Mouse (Mus musculus) monocyte, adult 5-6 weeks (primary cell): Measurements from ENCODE around the gene Foxd1. TPM values are rescaled to one million over a fixed set of nuclear protein-coding genes. Genes with fewer than 3 reads are reported as not detected.

Experiments used
- ATAC-seq: fragments of 153-309, 156-312 bp; replicated peaks from 2 replicates; pipeline ENCODE4 v1.8.0; 2017; ENCODE audit warnings: mild to moderate bottlenecking; ENCODE audit not compliant: low TSS enrichment, insufficient number of reproducible peaks, severe bottlenecking, poor library complexity, low FRiP score
- total RNA-seq: library from RNA; stranded (forward); fragments of 200-1000, 200-491, 200-594 nt; gene quantifications from 3 replicates; pipeline ENCODE4 v1.2.3, GENCODE M21; 2017

Gene Foxd1
- total RNA-seq, 1 experiment from 2014 or later: not detected

DNA sequence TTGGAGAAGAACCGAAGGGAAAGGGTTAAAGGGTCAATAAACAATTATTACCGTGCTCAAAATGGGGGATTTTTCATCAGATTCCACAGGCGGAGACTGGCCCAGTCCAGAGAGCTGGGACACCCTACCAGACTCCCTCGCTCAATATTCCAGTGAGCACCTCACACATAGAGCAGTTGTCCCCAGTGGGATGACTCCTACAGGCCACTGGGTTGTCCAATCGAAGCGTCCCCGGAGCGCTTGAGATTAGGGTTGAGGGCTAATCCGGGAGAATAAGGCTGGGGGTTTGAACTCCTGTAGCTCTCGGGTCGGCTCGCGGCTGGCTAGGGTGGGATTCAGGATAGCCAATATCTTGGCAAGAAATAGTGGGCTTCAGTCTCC lies 343 bp upstream of the Foxd1 start:
- 0 out of 2 replicates have a peak, but pooled peaks have one; percentile 35 for ATAC-seq

DNA sequence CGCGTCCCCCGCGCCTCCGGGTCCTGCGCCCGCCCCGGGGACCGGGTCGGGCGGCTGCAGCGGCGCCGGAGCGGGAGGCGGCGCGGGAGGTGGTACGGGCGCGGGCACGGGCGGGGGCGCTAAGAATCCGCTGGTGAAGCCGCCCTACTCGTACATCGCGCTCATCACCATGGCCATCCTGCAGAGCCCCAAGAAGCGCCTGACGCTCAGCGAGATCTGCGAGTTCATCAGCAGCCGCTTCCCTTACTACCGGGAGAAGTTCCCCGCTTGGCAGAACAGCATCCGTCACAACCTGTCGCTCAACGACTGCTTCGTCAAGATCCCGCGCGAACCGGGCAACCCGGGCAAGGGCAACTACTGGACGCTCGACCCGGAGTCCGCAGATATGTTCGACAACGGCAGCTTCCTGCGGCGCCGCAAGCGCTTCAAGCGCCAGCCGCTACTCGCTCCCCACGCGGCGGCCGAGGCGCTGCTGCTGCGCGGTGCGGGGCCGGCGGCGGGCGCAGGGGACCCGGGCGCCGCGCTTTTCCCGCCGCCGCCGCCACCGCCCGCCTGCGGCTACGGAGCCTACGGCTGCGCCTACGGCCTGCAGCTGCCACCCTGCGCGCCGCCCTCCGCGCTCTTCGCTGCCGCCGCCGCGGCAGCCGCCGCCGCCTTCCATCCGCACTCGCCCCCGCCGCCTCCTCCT lies 973 bp downstream of the Foxd1 start:
- ATAC-seq: no peak

DNA sequence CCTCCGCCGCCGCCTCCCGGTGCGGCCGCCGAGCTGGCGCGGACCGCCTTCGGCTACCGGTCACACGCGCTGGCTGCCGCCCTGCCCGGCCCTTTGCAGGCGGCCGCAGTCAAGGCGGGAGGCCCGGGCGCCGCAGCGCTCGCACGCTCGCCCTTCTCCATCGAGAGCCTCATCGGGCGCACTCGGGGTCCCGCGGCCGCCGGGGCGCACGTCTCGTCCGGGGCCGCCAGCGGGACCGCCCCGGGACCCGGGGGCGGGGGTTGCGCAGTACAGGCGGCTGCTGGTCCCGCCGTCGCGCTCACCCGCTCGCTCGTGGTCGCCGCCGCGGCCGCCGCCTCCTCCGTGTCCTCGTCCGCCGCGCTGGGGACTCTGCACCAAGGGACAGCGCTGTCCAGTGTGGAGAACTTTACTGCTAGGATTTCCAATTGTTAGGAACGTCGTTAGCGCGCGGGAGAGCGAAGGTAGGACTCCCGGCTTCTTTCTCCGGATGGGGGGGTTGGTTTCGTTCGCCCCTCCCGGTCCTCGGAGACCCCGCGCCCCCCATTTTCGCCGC lies 1.6 kb downstream of the Foxd1 start:
- ATAC-seq: no peak

DNA sequence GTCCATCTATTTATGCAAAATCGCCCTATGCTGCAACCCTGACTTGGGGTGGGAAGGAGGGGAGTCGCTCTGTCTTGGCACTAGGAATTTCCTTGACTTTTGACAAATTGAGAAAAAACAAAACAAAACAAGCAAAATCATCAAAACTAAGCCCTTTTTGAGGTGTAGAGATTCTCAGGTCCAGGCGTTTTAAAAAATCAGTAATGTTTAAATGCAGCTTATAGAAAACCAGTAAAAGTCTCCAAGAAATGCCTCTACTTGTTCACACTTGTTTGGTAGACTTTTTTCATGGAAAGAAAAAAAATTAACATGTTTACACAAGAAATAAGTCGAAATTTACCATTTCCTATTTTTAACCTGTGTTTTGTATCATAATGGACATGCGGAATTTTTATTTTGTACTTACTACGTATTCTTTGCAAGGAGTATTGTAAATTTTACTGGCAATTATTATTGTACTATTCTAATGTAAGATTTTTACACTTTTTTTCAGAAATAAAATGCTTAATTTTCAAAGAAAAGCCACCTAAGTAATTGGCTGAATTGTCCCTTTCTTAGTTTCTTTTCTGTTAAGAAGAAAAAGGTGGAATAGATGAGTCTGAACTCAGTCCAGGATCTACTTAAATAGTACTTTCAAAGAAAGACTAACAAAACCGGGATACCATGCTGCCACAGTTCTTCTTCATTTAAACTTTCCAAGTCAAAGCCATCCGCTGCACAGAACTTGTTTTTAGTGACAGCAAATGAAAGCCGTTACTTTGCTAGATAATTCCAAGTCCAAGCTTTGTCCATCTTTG lies 2.3 kb downstream of the Foxd1 start:
- no peak for ATAC-seq

DNA sequence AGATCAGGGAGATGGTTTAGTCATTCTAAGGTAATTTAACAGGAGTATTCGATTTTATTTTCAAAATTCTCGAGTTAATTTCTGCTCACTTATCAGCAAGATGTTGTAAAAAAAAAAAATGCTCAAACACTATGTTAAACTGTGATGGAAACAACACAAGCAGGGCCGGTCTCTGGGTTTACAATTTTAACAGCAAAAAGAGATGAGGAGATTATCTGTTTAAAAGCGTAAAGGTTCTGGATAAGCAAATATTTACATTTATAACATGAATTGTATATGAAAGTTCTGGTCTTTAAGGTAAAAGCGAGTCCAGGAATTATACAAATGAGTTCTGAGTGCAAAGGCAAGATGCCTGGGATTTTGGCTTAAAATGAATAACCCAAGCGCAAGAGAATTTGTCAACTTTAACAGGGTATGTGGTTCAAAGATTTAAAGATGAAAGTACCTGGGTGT lies 3.0 kb downstream of the Foxd1 start:
- no peak for ATAC-seq

DNA sequence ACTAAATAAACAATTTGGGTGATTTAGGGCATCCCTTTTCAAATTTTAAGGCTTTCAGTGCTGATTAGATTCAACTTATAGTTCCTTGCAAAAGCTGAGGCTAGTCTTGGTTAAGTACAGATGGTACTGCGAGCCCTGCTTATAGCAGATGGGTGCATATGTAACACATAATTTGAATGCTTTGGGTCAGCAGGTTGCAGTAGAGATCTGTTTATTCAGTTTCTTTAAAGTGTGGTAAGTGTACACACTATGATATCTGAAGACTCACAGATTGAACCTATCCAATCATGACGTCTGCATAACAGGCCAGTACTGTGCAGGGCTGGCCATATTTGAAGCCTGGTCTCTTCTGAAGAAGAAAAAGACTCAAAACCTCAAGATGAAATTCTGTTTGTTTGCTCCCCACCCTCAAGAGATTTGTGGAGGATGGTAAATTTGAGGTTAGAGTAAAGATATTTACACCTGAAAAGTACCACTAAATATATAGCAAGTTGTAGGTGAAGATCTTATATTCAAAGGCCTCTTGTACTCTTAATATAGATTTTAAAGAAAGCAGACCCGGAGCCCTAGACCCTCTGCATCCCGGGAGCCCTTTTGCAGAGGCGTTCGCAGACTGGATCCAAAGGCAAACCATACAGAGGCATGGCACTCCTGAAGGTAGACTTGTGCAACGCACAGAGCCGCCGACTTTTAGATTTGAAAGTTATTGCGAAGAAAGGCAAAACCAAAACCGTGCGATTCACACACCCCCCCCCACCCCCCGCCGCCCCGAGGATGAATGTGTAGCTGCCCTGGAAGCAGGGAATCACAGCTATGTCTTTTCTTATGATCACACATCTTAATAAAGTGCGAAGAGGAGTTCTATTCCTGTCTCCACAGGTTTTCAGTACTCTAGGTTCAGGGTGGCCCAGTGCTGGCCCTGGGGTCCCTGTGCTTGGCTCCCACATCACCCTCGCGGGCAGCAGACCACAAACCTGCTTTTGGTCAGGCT lies 3.7 kb downstream of the Foxd1 start:
- no peak for ATAC-seq

DNA sequence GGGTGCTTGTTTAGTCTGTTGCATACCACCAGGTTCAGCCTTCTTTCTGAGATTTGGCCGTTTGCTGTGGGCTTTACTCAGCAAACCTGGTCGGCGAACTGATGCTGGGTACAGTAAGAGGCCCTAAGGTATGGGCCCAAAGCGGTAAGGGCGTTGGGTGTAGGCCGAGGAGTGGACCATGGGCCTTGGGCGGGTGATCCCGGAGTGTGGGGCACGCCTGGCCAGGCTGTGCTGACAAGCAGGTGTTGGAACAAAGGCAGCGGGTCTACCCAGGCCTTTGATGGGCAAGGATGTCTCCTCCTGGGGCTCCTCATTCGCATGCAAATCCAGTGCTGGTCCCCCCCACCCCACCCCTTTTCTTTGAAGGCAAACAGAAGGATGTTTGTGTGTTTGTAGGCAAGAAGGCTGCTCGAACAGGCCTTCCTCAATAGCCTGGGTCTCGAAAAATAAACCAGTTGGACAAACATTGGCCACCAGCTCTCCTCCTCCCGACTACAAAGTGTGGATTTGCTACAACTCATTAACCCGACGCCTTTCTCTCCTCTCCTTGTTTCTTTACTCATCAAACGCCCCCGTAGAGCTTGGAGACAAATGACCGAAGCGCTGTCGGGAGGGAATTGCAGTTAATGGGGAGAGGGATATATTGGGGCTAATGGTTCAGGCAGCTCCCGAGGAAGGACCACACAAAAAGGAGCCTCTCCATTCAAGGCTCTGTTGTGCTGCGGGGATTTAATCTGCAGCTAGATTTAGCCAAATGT lies 4.6 kb downstream of the Foxd1 start:
- ATAC-seq: no peak

DNA sequence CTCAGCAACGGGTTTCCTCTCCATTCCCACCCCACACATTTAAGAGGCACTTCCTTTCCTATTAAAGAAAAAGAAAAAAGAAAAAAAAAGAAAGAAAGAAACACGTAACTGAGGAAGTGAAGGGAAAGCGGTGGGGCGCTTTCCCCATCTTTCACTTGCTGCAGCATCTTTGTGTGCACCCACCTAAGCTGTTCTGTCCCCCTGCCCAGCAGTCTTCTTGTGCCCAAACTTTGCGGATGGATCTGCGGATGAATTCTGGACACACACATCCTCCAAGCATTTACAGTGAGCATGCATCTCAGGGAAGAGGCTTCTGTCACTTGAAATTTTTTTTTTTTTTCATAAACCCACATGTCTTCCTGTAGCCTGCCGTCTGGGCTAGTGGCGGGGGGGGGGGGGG lies 5.3 kb downstream of the Foxd1 start:
- no peak for ATAC-seq

DNA sequence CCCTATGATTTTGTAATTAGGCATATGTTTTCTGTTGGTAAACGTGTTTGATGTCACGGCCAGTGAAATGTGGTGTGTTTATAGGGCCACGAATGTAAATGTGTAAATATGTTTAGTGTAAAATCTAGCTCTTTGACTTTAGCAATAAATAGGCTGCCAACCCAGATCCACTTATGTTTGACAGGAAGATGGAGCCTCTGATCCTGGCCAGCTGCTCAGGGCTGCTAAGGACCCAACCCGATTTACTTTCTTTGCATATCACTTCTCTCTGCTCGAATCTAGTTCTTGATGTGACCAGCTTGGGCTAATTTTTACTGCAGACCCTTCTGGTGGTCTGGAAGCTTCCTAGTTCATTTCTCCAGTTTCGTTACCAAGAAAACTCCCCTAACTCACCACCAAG lies 6.3 kb downstream of the Foxd1 start:
- ATAC-seq: no peak

DNA sequence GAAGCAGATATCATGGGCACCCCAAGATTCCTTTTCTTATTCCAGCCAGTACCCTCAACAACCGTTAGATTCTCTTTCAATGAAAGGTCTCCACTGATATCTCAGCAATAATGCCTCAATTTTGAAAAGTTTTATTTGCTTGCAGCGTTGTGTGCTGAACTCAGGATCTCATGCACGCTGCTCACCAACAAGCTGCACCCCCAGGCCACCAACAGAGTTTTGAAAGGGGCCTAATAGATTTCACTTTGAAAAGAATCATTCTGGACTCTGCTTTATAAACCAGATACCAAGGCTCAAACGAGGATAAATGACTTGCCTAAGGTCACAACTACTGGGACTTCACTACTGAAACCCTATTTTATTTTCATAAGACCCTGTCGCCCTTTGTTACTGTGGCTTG lies 7.1 kb downstream of the Foxd1 start:
- ATAC-seq: no peak

DNA sequence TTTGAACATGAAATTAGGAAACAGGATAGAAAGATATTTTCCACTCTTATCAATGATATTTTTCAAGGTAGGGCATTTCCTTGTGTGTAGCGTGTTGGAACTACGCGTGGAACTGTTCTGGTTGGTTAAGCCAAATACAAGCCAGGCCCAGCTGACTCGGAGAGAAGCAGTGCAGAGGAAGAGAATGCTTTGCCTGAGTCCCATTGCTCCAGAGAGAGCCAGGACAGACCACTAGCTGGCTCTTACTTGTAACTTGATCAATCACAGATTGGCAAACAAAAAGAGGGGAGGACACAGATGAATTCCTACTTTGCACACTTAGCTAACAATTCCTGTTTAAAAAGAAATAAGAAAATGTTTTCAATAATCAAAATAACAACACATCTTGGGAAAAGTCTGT lies 9.0 kb downstream of the Foxd1 start:
- ATAC-seq: no peak

DNA sequence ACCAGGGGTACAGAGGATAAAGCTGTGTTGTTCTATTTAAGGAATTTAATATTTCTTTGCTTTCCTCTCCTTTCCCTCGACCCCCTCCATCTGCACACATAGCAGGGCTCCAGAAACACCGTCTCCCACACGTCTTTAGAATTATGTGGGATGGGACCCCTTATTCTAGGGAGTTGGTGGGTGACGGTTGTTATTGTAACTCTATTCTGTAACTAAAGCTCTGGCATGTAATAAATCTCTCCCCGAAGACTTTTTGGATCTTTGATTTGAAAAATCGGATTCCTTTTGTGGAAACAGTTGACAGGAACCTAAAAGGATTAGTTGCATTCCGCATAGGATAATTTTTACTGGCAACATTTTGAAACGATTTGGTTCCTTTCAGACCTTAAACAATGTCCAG lies 11.0 kb downstream of the Foxd1 start:
- no peak for ATAC-seq

DNA sequence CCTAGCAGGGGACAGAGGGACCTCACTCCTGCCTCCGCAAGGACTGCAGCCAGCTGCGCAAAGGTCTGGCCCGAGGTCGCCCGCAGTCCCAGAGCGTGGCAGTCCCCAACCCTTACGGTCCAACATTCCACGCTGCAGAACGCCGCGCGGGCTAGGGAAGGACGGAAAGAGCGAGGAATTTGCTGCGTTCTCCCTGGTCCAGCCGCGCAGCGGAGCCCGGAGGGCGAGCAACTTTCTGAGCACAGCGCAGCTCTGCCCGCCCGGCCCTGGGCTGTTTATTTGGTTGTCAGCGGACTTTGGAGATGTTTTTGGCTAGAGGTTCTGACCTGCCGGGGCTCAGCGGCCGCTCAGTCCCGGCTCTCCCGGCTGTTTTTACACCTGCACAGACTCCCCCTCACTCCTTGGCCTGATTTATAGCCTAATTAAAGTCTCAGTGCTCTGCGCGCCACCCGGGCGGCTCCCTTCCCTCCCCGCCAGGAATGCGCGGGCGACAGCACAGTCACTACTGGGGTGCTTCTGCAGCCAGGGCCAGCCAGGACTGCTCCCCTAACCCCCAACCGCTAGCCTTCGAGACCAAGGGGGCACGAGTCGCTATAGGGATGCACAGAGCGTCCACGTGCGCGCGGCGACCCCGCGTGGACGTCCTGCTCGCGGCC lies 11.9 kb downstream of the Foxd1 start:
- no peak for ATAC-seq

DNA sequence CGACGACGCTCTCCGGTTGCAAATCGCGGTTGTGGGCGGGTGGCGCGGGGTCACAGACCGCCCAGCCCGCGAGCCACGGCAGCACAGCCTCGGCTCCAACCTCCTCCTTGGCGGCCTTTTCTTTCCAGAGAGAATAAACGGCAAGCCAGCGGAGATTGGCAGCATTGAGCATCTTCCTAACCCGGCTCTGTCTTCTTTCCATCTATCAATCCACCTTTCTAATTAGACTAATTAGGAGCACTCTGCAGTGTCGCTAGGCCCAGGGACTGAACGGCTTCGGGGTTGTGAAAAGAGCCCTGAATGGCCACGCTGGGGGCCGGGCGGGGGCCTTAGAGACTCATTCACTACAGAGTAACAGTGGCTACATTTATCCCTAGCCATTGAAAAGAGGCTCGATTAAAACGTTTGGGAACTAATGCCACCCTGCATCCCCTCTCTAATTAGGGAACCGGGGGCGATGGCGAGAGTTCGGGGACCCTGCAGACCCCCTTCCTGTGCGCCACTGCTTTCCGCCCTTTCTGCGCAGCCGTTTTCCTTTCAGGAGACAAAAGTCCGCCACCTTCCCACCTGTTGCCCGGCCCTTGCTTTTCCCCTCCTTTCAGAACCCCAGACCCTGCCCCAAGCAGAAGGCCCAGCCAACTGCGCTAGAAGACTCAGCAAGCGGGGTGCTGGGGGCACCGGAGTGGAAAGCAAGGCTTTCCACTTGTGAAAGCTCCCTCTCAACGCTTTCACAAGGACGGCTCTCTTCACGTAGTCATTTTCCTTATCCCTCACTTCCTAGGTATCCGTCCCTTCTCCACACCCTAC lies 12.6 kb downstream of the Foxd1 start:
- ATAC-seq: no peak

DNA sequence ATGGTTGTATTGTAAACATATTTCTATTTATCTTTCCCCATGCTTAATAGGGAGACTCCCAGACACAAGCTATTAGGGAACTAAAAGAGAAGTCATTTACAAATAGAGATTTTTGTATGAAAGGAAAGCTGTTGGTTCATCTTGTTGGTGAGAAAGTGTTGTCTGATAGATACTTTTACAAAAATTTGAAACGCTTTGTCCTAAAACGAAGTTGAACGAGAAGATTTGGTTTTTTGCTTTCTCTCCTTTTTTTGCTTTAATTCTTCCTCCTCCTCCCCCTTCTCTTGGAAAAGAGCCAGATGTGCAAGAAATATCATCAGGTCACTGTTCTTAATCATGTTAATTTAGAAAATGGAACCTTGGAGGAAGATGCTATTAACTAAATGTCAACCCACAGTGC lies 13.6 kb downstream of the Foxd1 start:
- no peak for ATAC-seq

DNA sequence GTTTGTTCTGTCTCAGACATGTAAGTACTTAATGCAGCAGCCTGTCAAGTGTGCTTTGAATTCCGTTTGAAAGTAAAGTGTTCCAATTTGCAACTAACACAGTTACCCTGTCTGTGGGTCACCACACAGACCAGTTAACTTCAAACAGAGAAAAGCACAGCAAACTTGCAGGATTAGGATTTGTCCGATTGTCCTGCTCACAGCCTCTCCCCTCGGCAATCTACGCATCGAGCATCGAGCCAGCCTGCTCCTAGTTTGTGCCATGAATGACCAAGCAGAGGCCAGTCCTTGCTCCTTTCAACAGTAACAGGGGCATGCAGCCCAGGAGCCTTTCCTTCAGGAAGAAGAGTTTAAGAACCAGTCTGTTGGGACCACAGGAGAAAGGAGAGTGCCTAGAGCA lies 15.0 kb downstream of the Foxd1 start:
- no peak for ATAC-seq

DNA sequence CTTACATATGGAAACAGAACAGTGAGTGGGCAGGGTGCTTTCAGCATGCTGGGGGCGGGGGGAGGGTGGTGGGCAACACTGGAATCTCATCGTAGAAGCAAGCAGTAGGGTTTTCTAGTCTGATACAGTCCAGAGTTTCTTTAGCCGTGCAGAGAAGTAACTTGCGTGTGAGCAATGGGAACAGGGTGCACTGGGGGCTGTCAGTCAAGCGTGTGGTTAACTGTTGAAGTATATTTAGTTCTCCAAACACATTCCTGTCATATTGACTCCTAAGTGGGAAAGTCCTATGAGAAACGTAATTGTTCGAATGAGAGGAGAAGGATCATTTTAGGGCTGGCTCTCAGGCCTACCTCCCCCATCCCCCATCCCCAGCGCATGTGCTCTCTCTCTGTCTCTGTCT lies 20.5 kb downstream of the Foxd1 start:
- no peak for ATAC-seq
